Mouse (Mus musculus) neural tube, embryonic 15.5 days (tissue): Measurements from ENCODE around the gene Akap1. TPM values are rescaled to one million over a fixed set of nuclear protein-coding genes. Genes with fewer than 3 reads are reported as not detected.
"Not testable (repeated sequence)": the region's sequence is repeated elsewhere in the genome, so short reads cannot be mapped to it uniquely, and the experiment has no call there.

ENCODE experiments used
- ATAC-seq: fragments of 200-750 bp; cut with Nextera tagmentation; 2 replicates; pipeline ENCODE4 v1.8.0; 2017; ENCODE audit warnings: mild to moderate bottlenecking, moderate TSS enrichment, moderate library complexity; ENCODE audit not compliant: low FRiP score
- H3K27ac ChIP-seq: fragments of 300-500 bp; sonication (generic); replicated peaks from 2 replicates; pipeline ENCODE4 v1.5.1; 2015; ENCODE audit warnings: mild to moderate bottlenecking, inconsistent platforms
- H3K27me3 ChIP-seq: fragments of 300-500 bp; sonication (generic); replicated peaks from 2 replicates; pipeline ENCODE4 v1.6.1; 2015; ENCODE audit warnings: inconsistent platforms
- H3K36me3 ChIP-seq: fragments of 300-500 bp; sonication (generic); 2 replicates; pipeline ENCODE4 v1.6.1; 2015; ENCODE audit warnings: inconsistent platforms
- H3K4me1 ChIP-seq: fragments of 300-500 bp; sonication (generic); 2 replicates; pipeline ENCODE4 v1.6.1; 2015; ENCODE audit warnings: inconsistent platforms
- H3K4me2 ChIP-seq: fragments of 300-500 bp; sonication (generic); 2 replicates; pipeline ENCODE4 v1.6.1; 2015; ENCODE audit warnings: inconsistent platforms, mild to moderate bottlenecking, moderate library complexity
- H3K4me3 ChIP-seq: fragments of 300-500 bp; sonication (generic); replicated peaks from 2 replicates; pipeline ENCODE4 v1.5.1; 2015; ENCODE audit warnings: mild to moderate bottlenecking, inconsistent platforms
- H3K9ac ChIP-seq: fragments of 300-500 bp; sonication (generic); replicated peaks from 2 replicates; pipeline ENCODE4 v1.6.1; 2015; ENCODE audit warnings: mild to moderate bottlenecking, inconsistent platforms
- H3K9me3 ChIP-seq: fragments of 300-500 bp; sonication (generic); replicated peaks from 2 replicates; pipeline ENCODE4 v1.6.1; 2016; ENCODE audit warnings: inconsistent platforms
- WGBS: fragments of 180-500 bp; shearing (Covaris S2); methylation state at CpG from one replicate; pipeline ENCODE4 v1.1.7; 2015; ENCODE audit warnings: mixed read lengths; 5-methylcytosine and 5-hydroxymethylcytosine counted together
- polyA plus RNA-seq: library from polyadenylated mRNA; unstranded; fragments of >200 nt; fragmentation: Nextera tagmentation; extraction: Ambion mirVana; gene quantifications from 2 replicates; pipeline ENCODE4 v1.2.1, GENCODE M21; 2015

Gene Akap1
- polyA plus RNA-seq, 1 experiment from 2014 or later = 27.6 TPM

- H3K9me3 ChIP-seq, H3K27me3 ChIP-seq, H3K9ac ChIP-seq, H3K4me1 ChIP-seq, ATAC-seq, H3K27ac ChIP-seq, H3K36me3 ChIP-seq: not testable (repeated sequence)
- peak overlapping the region; percentile 38 for H3K4me2 ChIP-seq
- 35% methylated on average over 20 of the region's 39 CpGs for WGBS
- H3K4me3 ChIP-seq = peak overlapping the region; percentile 24
Measured at GRCm38 (mm10) chr11:88895800-88896232, 31.4 kb upstream of the Akap1 start.

GRCm38 (mm10) chr11:88895235-88895634 is 30.8 kb upstream of the Akap1 start:
- H3K4me1 ChIP-seq, H3K36me3 ChIP-seq, H3K27ac ChIP-seq, H3K27me3 ChIP-seq, H3K4me3 ChIP-seq, H3K9me3 ChIP-seq, ATAC-seq, H3K9ac ChIP-seq: not testable (repeated sequence)
- H3K4me2 ChIP-seq = peak overlapping the region; percentile 38; the same call in 1 of the 2 replicates
- WGBS = 39% methylated on average over 10 of the region's 20 CpGs

DNA sequence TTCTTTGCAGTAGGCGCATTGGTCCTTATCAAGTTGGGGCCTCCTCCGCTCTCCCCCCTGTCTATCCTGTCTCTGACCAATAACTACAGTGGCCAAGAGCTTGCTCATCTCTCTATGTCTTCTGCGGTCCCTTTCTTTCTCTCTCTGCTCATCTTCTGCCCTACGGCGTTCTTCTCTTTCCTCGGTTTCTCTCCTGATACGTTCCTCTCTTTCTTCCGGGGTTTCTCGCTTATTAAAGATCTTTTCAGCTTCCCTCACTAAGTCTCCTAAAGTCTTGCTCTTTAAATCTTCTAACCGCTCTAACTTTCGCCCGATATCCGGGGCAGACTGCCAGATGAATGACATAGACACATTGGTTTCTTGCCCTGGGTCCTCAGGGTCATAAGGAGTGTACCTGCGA is 29.9 kb upstream of the Akap1 start:
- H3K4me1 ChIP-seq, H3K4me3 ChIP-seq, ATAC-seq, H3K9me3 ChIP-seq, H3K9ac ChIP-seq, H3K27me3 ChIP-seq, H3K4me2 ChIP-seq, H3K27ac ChIP-seq, H3K36me3 ChIP-seq: not testable (repeated sequence)
- WGBS = 95% methylated on average over 11 of the region's 14 CpGs

DNA sequence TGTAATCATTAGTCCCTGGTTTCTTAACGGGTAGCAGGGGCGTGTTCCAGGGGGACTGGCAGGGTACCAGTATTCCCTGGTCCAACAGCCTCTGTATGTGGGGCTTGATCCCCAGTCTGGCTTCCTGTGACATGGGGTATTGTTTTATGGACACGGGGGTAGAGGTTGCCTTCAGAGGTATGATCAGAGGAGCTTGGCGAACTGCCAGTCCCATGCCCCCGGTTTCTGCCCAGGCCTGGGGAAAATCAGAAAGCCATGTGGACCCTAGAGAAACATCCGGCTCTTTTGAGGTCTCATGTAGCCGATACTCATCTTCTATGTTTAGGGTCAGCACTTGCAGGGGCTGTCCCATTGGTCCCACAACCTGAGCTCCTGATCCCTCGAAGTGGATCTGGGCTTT is 29.1 kb upstream of the Akap1 start:
- not testable (repeated sequence) for H3K27me3 ChIP-seq, H3K4me2 ChIP-seq, H3K36me3 ChIP-seq, H3K4me1 ChIP-seq, H3K27ac ChIP-seq, H3K9ac ChIP-seq, H3K9me3 ChIP-seq, H3K4me3 ChIP-seq, ATAC-seq
- 93% methylated on average over 3 of the region's 8 CpGs for WGBS

- not testable (repeated sequence) for H3K27me3 ChIP-seq, H3K9ac ChIP-seq, H3K36me3 ChIP-seq, ATAC-seq, H3K4me2 ChIP-seq, H3K4me3 ChIP-seq, H3K4me1 ChIP-seq, H3K27ac ChIP-seq, H3K9me3 ChIP-seq
- WGBS = 96% methylated on average over 22 of the region's 24 CpGs
Measured at GRCm38 (mm10) chr11:88892789-88893188, 28.4 kb upstream of the Akap1 start.

GRCm38 (mm10) chr11:88891921-88892561 is 27.7 kb upstream of the Akap1 start:
- not testable (repeated sequence) for H3K4me2 ChIP-seq, H3K4me3 ChIP-seq, H3K27me3 ChIP-seq, ATAC-seq, H3K9ac ChIP-seq, H3K4me1 ChIP-seq, H3K9me3 ChIP-seq, H3K36me3 ChIP-seq, H3K27ac ChIP-seq
- 97% methylated on average over 22 of the region's 24 CpGs for WGBS

GRCm38 (mm10) chr11:88891446-88891845 is 27.1 kb upstream of the Akap1 start:
- not testable (repeated sequence) for H3K9ac ChIP-seq, H3K27me3 ChIP-seq, H3K36me3 ChIP-seq, ATAC-seq, H3K4me3 ChIP-seq, H3K4me2 ChIP-seq, H3K4me1 ChIP-seq, H3K9me3 ChIP-seq, H3K27ac ChIP-seq
- 97% methylated on average over 9 of the region's 12 CpGs for WGBS

DNA sequence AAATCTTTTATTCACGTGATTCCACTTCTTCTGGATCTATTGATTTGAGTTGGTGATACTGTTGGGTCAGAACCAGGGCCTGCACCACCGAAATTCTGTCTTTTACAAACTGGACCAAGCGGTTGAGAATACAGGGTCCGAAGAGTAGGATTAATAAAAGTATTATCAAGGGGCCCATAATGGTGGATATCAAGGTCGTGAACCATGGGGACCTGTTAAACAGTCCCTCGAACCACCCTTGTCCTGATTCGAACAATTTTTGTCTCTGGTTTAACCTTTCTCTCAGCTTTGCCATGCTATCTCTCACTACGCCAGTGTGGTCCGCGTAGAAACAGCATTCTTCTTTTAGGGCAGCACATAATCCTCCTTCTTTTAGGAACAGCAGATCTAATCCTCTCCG is 26.5 kb upstream of the Akap1 start:
- not testable (repeated sequence) for H3K27ac ChIP-seq, H3K4me1 ChIP-seq, H3K9ac ChIP-seq, H3K27me3 ChIP-seq, H3K4me3 ChIP-seq, H3K9me3 ChIP-seq, H3K4me2 ChIP-seq, H3K36me3 ChIP-seq, ATAC-seq
- WGBS = 93% methylated on average over 7 of the region's 11 CpGs

GRCm38 (mm10) chr11:88888996-88889395 is 24.6 kb upstream of the Akap1 start:
- H3K4me2 ChIP-seq = no peak overlapping the region
- no peak for ATAC-seq
- H3K9ac ChIP-seq = no peak overlapping the region
- no peak overlapping the region for H3K27ac ChIP-seq
- H3K27me3 ChIP-seq = no peaks in the 10 kb centered on the region
- H3K4me1 ChIP-seq = no peaks in the 10 kb centered on the region
- H3K4me3 ChIP-seq = no peak overlapping the region
- no peaks in the 10 kb centered on the region for H3K9me3 ChIP-seq
- WGBS = 93% methylated on average over 2 of the region's 2 CpGs
- no peaks in the 10 kb centered on the region for H3K36me3 ChIP-seq

- no peaks in the 10 kb centered on the region for H3K4me1 ChIP-seq
- H3K9ac ChIP-seq = no peak overlapping the region
- no peak overlapping the region for H3K4me2 ChIP-seq
- 74% methylated on average over 8 of the region's 8 CpGs for WGBS
- no peaks in the 10 kb centered on the region for H3K36me3 ChIP-seq
- ATAC-seq = no peak
- H3K27ac ChIP-seq = no peak overlapping the region
- H3K27me3 ChIP-seq = no peaks in the 10 kb centered on the region
- no peaks in the 10 kb centered on the region for H3K9me3 ChIP-seq
- H3K4me3 ChIP-seq = no peak overlapping the region
Measured at GRCm38 (mm10) chr11:88884376-88885065, 20.1 kb upstream of the Akap1 start.

- no peaks in the 10 kb centered on the region for H3K36me3 ChIP-seq
- H3K4me2 ChIP-seq = no peak overlapping the region
- H3K9me3 ChIP-seq = no peaks in the 10 kb centered on the region
- no peak overlapping the region for H3K27ac ChIP-seq
- WGBS = 90% methylated on average over 12 of the region's 12 CpGs
- H3K9ac ChIP-seq = no peak overlapping the region
- no peak overlapping the region for H3K4me3 ChIP-seq
- H3K4me1 ChIP-seq = peaks cover 8% of the 10 kb centered on the region
- no peak for ATAC-seq
- no peaks in the 10 kb centered on the region; the same call in 1 of the 2 replicates for H3K27me3 ChIP-seq
Measured at GRCm38 (mm10) chr11:88878011-88878410, 13.6 kb upstream of the Akap1 start.

- 3% methylated on average over 10 of the region's 10 CpGs for WGBS
- peak overlapping the region; percentile 5 for H3K9ac ChIP-seq
- H3K4me3 ChIP-seq = peak overlapping the region; percentile 30
- H3K27ac ChIP-seq = no peak overlapping the region
- no peaks in the 10 kb centered on the region for H3K36me3 ChIP-seq
- ATAC-seq = no peak
- peaks cover 9% of the 10 kb centered on the region for H3K4me1 ChIP-seq
- peaks cover 7% of the 10 kb centered on the region for H3K27me3 ChIP-seq
- peak overlapping the region; percentile 58 for H3K4me2 ChIP-seq
- no peaks in the 10 kb centered on the region for H3K9me3 ChIP-seq
Measured at GRCm38 (mm10) chr11:88873667-88874030, 9.3 kb upstream of the Akap1 start.
